Mouse (Mus musculus) heart, adult 2 months (tissue): Measurements from ENCODE around the gene Rassf1.

ENCODE experiments used
- CTCF ChIP-seq: fragments of 200-600 bp; IDR thresholded peaks from 2 replicates; pipeline ENCODE4 v1.8.1; 2022; ENCODE audit warnings: antibody characterized with exemption, mild to moderate bottlenecking, moderate library complexity
- POLR2A ChIP-seq: fragments of 200-500 bp; IDR thresholded peaks from 2 replicates; pipeline ENCODE4 v1.6.1; 2011; ENCODE audit warnings: mild to moderate bottlenecking, low read depth, low read length, control low read depth; ENCODE audit not compliant: insufficient read depth

DNA sequence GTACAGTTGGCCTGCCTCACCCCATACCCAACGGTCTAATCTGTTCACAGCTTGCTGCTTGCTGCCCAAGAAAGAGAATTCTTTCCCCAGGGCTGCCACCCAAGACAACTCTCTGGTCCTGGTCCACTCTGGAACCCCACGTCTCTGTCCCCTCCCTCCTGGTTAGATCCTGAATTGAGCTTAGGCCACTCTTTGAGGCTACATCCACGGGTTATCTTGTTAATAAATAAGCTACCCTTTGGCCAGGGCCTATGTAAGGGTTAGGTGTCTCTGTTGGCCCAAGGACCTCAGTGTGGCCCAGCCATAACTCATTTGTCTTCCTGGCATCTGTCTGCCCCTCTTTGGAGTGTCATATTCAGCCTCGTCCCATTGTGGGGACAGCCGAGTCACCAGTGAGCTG lies 47.0 kb downstream of the Rassf1 start:
- TF ChIP-seq POLR2A (no peak), CTCF (no peak)
